Mouse (Mus musculus) bone marrow, adult 2 months (tissue): ENCODE results near the gene Fau.

Experiments
- CTCF ChIP-seq: fragments of 200-500 bp; IDR thresholded peaks from 2 replicates; pipeline ENCODE4 v1.5.1; 2011; ENCODE audit warnings: low read length, control low read depth; ENCODE audit not compliant: control insufficient read depth, insufficient read depth
- POLR2A ChIP-seq: fragments of 200-500 bp; IDR thresholded peaks from 2 replicates; pipeline ENCODE4 v1.6.1; 2011; ENCODE audit warnings: low read depth, mild to moderate bottlenecking, control low read depth, low read length, borderline replicate concordance; ENCODE audit not compliant: control insufficient read depth

DNA sequence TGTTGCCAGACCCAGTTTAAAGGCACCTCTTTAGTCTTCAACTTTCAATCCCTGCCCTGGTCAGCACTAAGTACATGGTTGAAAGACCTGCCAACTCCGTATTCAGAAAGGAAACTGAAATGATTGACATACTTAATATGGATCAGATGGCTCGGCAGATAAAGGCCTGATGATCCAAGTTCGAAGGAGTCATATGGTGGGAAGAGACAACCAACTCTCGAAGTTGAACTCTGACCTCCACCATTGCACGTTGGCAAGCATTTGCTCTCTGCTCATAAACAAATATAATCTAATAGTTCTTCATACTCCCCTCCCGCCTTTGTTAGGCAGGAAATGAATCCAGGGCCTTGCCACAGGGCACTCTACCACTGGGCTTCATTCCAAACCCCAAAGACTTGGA lies 28.7 kb upstream of the Fau start:
- TF ChIP-seq CTCF (no peak), POLR2A (no peak)
